Mouse (Mus musculus) urinary bladder, postnatal 14 days (tissue): Measurements from ENCODE around the gene Shpk.

ENCODE experiments used
- DNase-seq: peaks from one replicate; pipeline ENCODE4 v3.0.0; 2021; ENCODE audit warnings: low spot score

Gene Shpk

GRCm38 (mm10) chr11:73267267-73267666 is 68.0 kb downstream of the Shpk start, which contains the start of gene Trpv3:
Trpv3 (plus strand) TSS chr11:73267388.
- DNase-seq = peak; percentile 71
